Mouse (Mus musculus) liver, adult 2 months (tissue): ENCODE results near the gene Clca3b. TPM values are rescaled to one million over a fixed set of nuclear protein-coding genes. Genes with fewer than 3 reads are reported as not detected.
A peak's percentile ranks its signal among the peaks of the same experiment; 100 is the strongest.
"Not testable (repeated sequence)": the region's sequence is repeated elsewhere in the genome, so short reads cannot be mapped to it uniquely, and the experiment has no call there.

Source experiments
- DNase-seq: peaks from one replicate; pipeline ENCODE4 v3.0.0-alpha.2; 2011; ENCODE audit warnings: low read depth, low spot score; ENCODE audit errors: extremely low read depth
- H3K27ac ChIP-seq: fragments of 200-500 bp; replicated peaks from 2 replicates; pipeline ENCODE4 v1.5.1; 2012; ENCODE audit warnings: low read depth, mild to moderate bottlenecking, control low read depth, inconsistent platforms, low read length; ENCODE audit not compliant: insufficient read depth
- H3K27me3 ChIP-seq: fragments of 200-500 bp; 2 replicates; pipeline ENCODE4 v1.6.1; 2012; ENCODE audit warnings: mild to moderate bottlenecking, moderate library complexity, low read length, inconsistent platforms; ENCODE audit not compliant: control insufficient read depth, insufficient read depth
- H3K36me3 ChIP-seq: fragments of 200-500 bp; 2 replicates; pipeline ENCODE4 v1.6.1; 2012; ENCODE audit warnings: low read length, inconsistent platforms; ENCODE audit not compliant: control insufficient read depth, insufficient read depth
- H3K4me1 ChIP-seq: fragments of 200-500 bp; 2 replicates; pipeline ENCODE4 v1.6.1; 2011; ENCODE audit warnings: low read length; ENCODE audit not compliant: control insufficient read depth, insufficient read depth
- H3K4me3 ChIP-seq: fragments of 200-500 bp; 2 replicates; pipeline ENCODE4 v1.5.1; 2011; ENCODE audit warnings: low read depth, mild to moderate bottlenecking, control low read depth, low read length, moderate library complexity; ENCODE audit not compliant: insufficient read depth
- H3K79me2 ChIP-seq: fragments of 200-500 bp; 2 replicates; pipeline ENCODE4 v1.6.1; 2012; ENCODE audit warnings: inconsistent platforms, mild to moderate bottlenecking, low read length, moderate library complexity; ENCODE audit not compliant: control insufficient read depth, insufficient read depth
- H3K9ac ChIP-seq: fragments of 200-500 bp; 2 replicates; pipeline ENCODE4 v1.6.1; 2012; ENCODE audit warnings: low read depth, mild to moderate bottlenecking, control low read depth, inconsistent platforms, low read length
- CTCF ChIP-seq: fragments of 200-500 bp; IDR thresholded peaks from 2 replicates; pipeline ENCODE4 v1.5.1; 2011; ENCODE audit warnings: low read depth, low read length, control low read depth
- POLR2A ChIP-seq: fragments of 200-500 bp; IDR thresholded peaks from 2 replicates; pipeline ENCODE4 v1.6.1; 2011; ENCODE audit warnings: low read length, control low read depth; ENCODE audit not compliant: insufficient read depth; ENCODE audit errors: extremely low read depth
- WGBS: fragments of 180-500 bp; shearing (Covaris S2); methylation state at CpG from one replicate; pipeline ENCODE4 v1.1.7; 2018; 5-methylcytosine and 5-hydroxymethylcytosine counted together
- polyA plus RNA-seq: library from polyadenylated mRNA; depleted of rRNA; stranded (reverse); fragments of >200 nt; gene quantifications from 2 replicates; pipeline ENCODE4 v1.2.3, GENCODE M21; 2012; rRNA removed
- total RNA-seq: library from RNA; depleted of rRNA; stranded (reverse); fragments of >200 nt; gene quantifications from 2 replicates; pipeline ENCODE4 v1.2.3, GENCODE M21; 2014; rRNA removed

Clca3b gene
- total RNA-seq, result not detected in 2 replicates
- 0.02 TPM in 1 of 2 replicates, not detected in the other for polyA plus RNA-seq

DNA sequence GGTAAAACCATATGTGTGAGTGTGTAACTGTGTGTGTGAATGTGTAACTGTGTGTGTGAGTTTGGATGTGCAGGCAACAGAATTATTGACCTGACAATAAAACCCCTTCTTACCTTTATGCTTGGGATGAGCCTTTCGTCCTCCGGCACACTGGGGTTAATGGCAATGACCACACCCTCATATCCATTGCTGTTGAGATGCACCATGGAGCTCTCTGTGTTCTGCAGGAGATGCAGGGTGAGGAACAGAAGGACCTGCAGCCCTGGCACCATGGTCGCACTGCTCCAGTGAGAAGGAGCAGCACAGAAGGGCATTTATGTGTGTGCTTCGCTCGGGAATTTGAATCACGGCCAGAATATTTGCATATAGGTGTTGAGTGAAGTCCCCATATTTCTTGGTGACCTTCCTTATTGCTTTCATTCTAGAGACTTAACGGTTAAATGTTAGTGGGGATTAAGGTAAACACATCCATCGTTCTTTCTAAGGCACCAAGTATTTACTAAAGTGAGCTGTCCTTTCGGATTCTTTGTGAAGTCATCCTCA is at the start of gene Clca3b:
Gene Clca3b (minus strand): TSS at position 344 of the 543 bp plus-strand sequence.
- not testable (repeated sequence) for H3K4me3 ChIP-seq, DNase-seq

DNA sequence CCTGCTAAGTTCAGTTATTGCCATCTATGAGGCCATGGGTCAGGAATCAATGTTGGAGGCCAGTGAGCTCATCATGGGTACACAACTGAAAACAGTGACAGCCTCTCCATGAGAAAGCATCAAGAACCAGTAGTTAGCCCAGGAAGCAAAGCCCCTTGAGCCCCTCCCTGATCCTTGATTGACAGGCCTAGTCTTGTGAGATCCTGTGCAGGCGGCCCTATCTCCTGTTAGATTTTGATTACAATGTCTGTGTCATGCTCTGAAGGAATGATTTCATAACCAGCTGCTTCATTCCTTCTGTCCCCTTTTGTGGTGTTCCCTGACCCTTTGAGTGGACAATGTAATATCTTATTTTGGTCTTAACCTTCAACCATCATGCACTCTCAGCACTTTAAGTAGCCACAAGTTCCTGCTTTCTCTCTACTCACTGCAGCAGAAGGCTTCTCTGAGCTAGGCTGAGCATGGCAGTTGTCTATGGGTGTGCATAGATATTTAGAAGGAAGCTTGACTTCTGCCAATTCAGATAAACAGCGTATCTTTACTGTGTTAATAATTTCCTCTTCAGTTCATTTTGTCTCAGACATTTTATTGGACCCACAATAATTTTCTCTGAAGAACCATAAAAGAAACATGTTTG is 48.0 kb upstream of the Clca3b start:
- H3K36me3 ChIP-seq, result no peaks in the 10 kb centered on the region
- no peak for TF ChIP-seq POLR2A
- TF ChIP-seq CTCF, result no peak
- H3K27ac ChIP-seq, result no peak overlapping the region
- H3K4me1 ChIP-seq, result no peaks in the 10 kb centered on the region
- DNase-seq, result peak; percentile 36
- WGBS, result 62% methylated on average over 2 of the region's 2 CpGs
- H3K9ac ChIP-seq, result no peak overlapping the region
- no peak overlapping the region for H3K4me3 ChIP-seq
- H3K27me3 ChIP-seq, result no peaks in the 10 kb centered on the region
- H3K79me2 ChIP-seq, result no peaks in the 10 kb centered on the region

More for the DNA sequence above, at the start of gene Clca3b:
- not testable (repeated sequence) for H3K27me3 ChIP-seq, H3K4me1 ChIP-seq, H3K79me2 ChIP-seq, H3K9ac ChIP-seq, H3K27ac ChIP-seq, H3K36me3 ChIP-seq
- 79% methylated on average over 9 of the region's 9 CpGs for WGBS

DNA sequence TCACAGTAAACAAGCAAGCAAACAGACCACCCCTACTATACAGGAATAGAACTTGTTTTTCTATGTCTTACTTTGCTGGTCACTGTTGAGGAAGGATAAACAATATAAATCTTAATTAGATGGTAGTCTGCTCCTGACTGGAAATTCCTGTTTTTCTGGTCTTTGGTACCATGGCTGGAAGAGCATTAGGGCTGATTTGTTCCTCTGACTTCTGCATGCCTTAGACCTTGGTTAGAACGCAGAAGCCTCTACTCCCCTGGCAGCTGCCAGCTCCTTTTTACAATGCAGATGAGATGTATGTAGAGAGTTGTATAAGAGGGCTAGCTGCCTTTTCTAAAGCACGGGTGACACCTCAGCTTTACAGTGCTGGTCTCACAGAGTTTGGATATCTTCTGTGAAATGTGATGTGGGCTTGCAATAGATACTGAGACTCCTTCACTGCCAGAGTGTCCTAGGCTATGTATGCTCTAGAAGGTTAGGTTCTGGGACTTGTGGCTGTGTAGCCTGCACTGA is 41.1 kb upstream of the Clca3b start:
- no peaks in the 10 kb centered on the region for H3K27me3 ChIP-seq
- H3K27ac ChIP-seq, result no peak overlapping the region
- DNase-seq, result no peak
- H3K4me3 ChIP-seq, result no peak overlapping the region
- TF ChIP-seq POLR2A, result no peak
- TF ChIP-seq CTCF, result no peak
- no peaks in the 10 kb centered on the region for H3K4me1 ChIP-seq
- H3K36me3 ChIP-seq, result no peaks in the 10 kb centered on the region
- no peak overlapping the region for H3K9ac ChIP-seq
- 69% methylated on average over 2 of the region's 2 CpGs for WGBS
- no peaks in the 10 kb centered on the region for H3K79me2 ChIP-seq

DNA sequence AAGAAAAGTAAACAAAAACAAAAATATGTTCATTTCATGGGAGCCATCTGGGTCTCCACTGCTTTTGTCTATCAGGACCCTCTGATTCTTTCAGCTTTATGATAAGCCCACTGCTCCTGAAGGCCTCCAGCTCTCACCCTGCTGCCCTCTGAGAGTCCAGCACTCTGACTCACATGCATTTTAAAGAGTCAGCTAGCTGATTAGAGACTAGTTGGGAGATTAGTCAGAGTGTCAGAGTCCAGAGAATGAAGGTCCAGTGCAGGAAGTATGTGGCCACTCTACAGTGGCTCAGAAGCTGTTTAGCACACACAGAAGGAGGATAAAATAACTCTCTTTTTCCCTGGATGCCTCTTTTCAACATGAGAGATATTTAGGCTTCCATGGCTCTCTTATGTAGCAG is 37.8 kb upstream of the Clca3b start:
- no peaks in the 10 kb centered on the region for H3K36me3 ChIP-seq
- no peak for DNase-seq
- no peak for TF ChIP-seq CTCF
- TF ChIP-seq POLR2A, result no peak
- no peaks in the 10 kb centered on the region for H3K79me2 ChIP-seq
- H3K27me3 ChIP-seq, result no peaks in the 10 kb centered on the region
- H3K9ac ChIP-seq, result no peak overlapping the region
- H3K4me3 ChIP-seq, result no peak overlapping the region
- no peak overlapping the region for H3K27ac ChIP-seq
- H3K4me1 ChIP-seq, result no peaks in the 10 kb centered on the region

DNA sequence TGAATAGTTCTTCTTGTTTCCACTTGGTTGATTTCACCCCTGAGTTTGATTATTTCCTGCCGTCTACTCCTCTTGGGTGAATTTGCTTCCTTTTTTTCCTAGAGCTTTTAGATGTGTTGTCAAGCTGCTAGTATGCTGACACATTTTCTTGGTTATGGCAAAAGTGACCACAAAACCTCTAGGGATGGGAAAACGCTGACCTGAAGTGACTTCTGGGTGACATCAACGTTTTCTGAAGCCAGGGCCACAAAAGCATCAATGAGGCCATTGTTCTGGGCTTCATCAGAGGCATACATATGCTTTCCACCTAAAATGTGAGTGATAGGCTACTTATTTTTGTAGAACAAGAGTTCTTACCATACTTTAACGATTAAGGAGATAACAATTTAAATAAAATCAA is 22.9 kb upstream of the Clca3b start:
- DNase-seq, H3K27ac ChIP-seq, H3K4me1 ChIP-seq, H3K4me3 ChIP-seq, H3K79me2 ChIP-seq, H3K9ac ChIP-seq, H3K36me3 ChIP-seq, H3K27me3 ChIP-seq: not testable (repeated sequence)
- 62% methylated on average over 4 of the region's 4 CpGs for WGBS

DNA sequence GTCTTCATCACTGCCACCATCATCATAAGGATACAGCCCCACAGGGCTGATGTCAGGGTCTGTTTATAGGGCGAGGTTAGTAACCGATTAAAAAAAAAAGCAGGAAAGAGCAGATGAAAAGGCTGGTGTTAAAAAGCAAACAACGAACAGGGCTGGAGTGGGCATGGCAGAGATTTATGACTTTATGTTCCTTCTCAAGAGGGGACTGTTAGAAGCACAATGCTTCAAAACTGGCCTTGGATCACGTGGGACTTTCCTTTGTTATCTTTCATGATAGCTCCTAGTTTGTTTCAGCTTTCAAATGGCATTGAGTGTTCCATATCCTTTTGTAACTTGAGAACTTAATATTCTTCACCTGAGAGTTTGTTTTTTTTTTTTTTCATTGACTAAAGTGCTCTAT is 427 bp upstream of the Clca3b start:
- Histone ChIP-seq H3K4me1 (no peaks in the 10 kb centered on the region), H3K79me2 (no peaks in the 10 kb centered on the region), H3K9ac (no peak overlapping the region), H3K27ac (no peak overlapping the region), H3K27me3 (no peaks in the 10 kb centered on the region), H3K36me3 (no peaks in the 10 kb centered on the region), H3K4me3 (no peak overlapping the region)
- 64% methylated on average over 4 of the region's 4 CpGs for WGBS
- TF ChIP-seq CTCF (no peak), POLR2A (no peak)
- no peak for DNase-seq
